Mouse (Mus musculus) CH12.LX (cell line): ENCODE measurements around the gene Bpifb9b. TPM values are rescaled to one million over a fixed set of nuclear protein-coding genes. Genes with fewer than 3 reads are reported as not detected.

Source experiments
- polyA plus RNA-seq: library from polyadenylated mRNA; unstranded; fragments of >175 nt; gene quantifications from 2 replicates; pipeline ENCODE4 v1.2.1, GENCODE M21; 2012; ENCODE audit warnings: low read depth; ENCODE audit not compliant: insufficient read length
- total RNA-seq, 2 experiments: library from RNA; depleted of rRNA; stranded (reverse); fragments of 300-350 nt in 1 of 2; fragments of >200 nt in 1 of 2; gene quantifications; 2 replicates each; pipeline ENCODE4 v1.2.3; 2012 to 2014

The Bpifb9b gene
- total and polyA plus RNA-seq, 3 experiments = not detected

Other genes with a start within 250 kb of the Bpifb9b start
- gene Bpifa3, start 176.9 kb upstream of the Bpifb9b start, total RNA-seq (2012; rRNA removed) = not detected in 2 replicates
- not detected in 2 replicates for gene Bpifa3, start 176.9 kb upstream of the Bpifb9b start, total RNA-seq (2014; rRNA removed)
- gene Bpifa3, start 176.9 kb upstream of the Bpifb9b start, polyA plus RNA-seq = not detected in 2 replicates
- not detected in 2 replicates for gene Bpifa1, start 164.3 kb upstream of the Bpifb9b start, total RNA-seq (2012; rRNA removed)
- not detected in 2 replicates for gene Bpifa1, start 164.3 kb upstream of the Bpifb9b start, total RNA-seq (2014; rRNA removed)
- gene Bpifa1, start 164.3 kb upstream of the Bpifb9b start, polyA plus RNA-seq = not detected in 2 replicates
- gene Bpifa5, start 144.6 kb upstream of the Bpifb9b start, total RNA-seq (2012; rRNA removed) = not detected in 2 replicates
- not detected in 2 replicates for gene Bpifa5, start 144.6 kb upstream of the Bpifb9b start, total RNA-seq (2014; rRNA removed)
- not detected in 2 replicates for gene Bpifa5, start 144.6 kb upstream of the Bpifb9b start, polyA plus RNA-seq
- not detected in 2 replicates for gene Bpifb1, start 116.4 kb upstream of the Bpifb9b start, total RNA-seq (2012; rRNA removed)
- not detected in 2 replicates for gene Bpifb1, start 116.4 kb upstream of the Bpifb9b start, total RNA-seq (2014; rRNA removed)
- not detected in 2 replicates for gene Bpifb1, start 116.4 kb upstream of the Bpifb9b start, polyA plus RNA-seq
- gene Bpifb5, start 83.5 kb upstream of the Bpifb9b start, total RNA-seq (2012; rRNA removed) = not detected in 2 replicates
- not detected in 2 replicates for gene Bpifb5, start 83.5 kb upstream of the Bpifb9b start, total RNA-seq (2014; rRNA removed)
- not detected in 2 replicates for gene Bpifb5, start 83.5 kb upstream of the Bpifb9b start, polyA plus RNA-seq
- not detected in 2 replicates for gene Bpifb9a, start 49.4 kb upstream of the Bpifb9b start, total RNA-seq (2012; rRNA removed)
- not detected in 2 replicates for gene Bpifb9a, start 49.4 kb upstream of the Bpifb9b start, total RNA-seq (2014; rRNA removed)
- gene Bpifb9a, start 49.4 kb upstream of the Bpifb9b start, polyA plus RNA-seq = not detected in 2 replicates
- 30.6 and 32.0 TPM in 2 replicates for gene Cdk5rap1, start 65.8 kb downstream of the Bpifb9b start, total RNA-seq (2012; rRNA removed)
- gene Cdk5rap1, start 65.8 kb downstream of the Bpifb9b start, total RNA-seq (2014; rRNA removed) = 43.5 and 50.2 TPM in 2 replicates
- 25.8 and 26.4 TPM in 2 replicates for gene Cdk5rap1, start 65.8 kb downstream of the Bpifb9b start, polyA plus RNA-seq
- not detected in 2 replicates for gene Snta1, start 100.9 kb downstream of the Bpifb9b start, total RNA-seq (2012; rRNA removed)
- not detected in 2 replicates for gene Snta1, start 100.9 kb downstream of the Bpifb9b start, total RNA-seq (2014; rRNA removed)
- gene Snta1, start 100.9 kb downstream of the Bpifb9b start, polyA plus RNA-seq = 0.33 and 0.57 TPM in 2 replicates
- 5.5 and 6.0 TPM in 2 replicates for gene Cbfa2t2, start 129.3 kb downstream of the Bpifb9b start, total RNA-seq (2012; rRNA removed)
- 7.0 and 7.4 TPM in 2 replicates for gene Cbfa2t2, start 129.3 kb downstream of the Bpifb9b start, total RNA-seq (2014; rRNA removed)
- gene Cbfa2t2, start 129.3 kb downstream of the Bpifb9b start, polyA plus RNA-seq = 10.5 and 12.6 TPM in 2 replicates
- 0.85 and 0.92 TPM in 2 replicates for gene 1700003F12Rik, start 239.9 kb downstream of the Bpifb9b start, total RNA-seq (2012; rRNA removed)
- gene 1700003F12Rik, start 239.9 kb downstream of the Bpifb9b start, total RNA-seq (2014; rRNA removed) = 0.52 TPM in 1 of 2 replicates, not detected in the other
- gene 1700003F12Rik, start 239.9 kb downstream of the Bpifb9b start, polyA plus RNA-seq = 0.56 and 0.71 TPM in 2 replicates
- gene Actl10, start 244.5 kb downstream of the Bpifb9b start, total RNA-seq (2012; rRNA removed) = 0.17 and 0.25 TPM in 2 replicates
- not detected in 2 replicates for gene Actl10, start 244.5 kb downstream of the Bpifb9b start, total RNA-seq (2014; rRNA removed)
- 0.20 and 0.44 TPM in 2 replicates for gene Actl10, start 244.5 kb downstream of the Bpifb9b start, polyA plus RNA-seq